Mouse (Mus musculus) midbrain, postnatal 0 days (tissue): Measurements from ENCODE around the gene Abi1. TPM values are rescaled to one million over a fixed set of nuclear protein-coding genes. Genes with fewer than 3 reads are reported as not detected.
"Not testable (repeated sequence)": the region's sequence is repeated elsewhere in the genome, so short reads cannot be mapped to it uniquely, and the experiment has no call there.

Experiments used
- ATAC-seq: fragments of 200-750 bp; cut with Nextera tagmentation; 2 replicates; pipeline ENCODE4 v1.8.0; 2017; ENCODE audit warnings: moderate number of reproducible peaks, mild to moderate bottlenecking, moderate TSS enrichment, moderate library complexity; ENCODE audit not compliant: low FRiP score
- DNase-seq: peaks from one replicate; pipeline ENCODE4 v3.0.0-alpha.2; 2015; ENCODE audit warnings: low spot score
- H3K27ac ChIP-seq: fragments of 300-500 bp; sonication (generic); 2 replicates; pipeline ENCODE4 v1.5.1; 2014; ENCODE audit warnings: low read depth, mild to moderate bottlenecking, low read length, mixed read lengths
- H3K27me3 ChIP-seq: fragments of 300-500 bp; sonication (generic); 2 replicates; pipeline ENCODE4 v1.6.1; 2014; ENCODE audit warnings: low read length, control low read depth, mixed read lengths; ENCODE audit not compliant: insufficient read depth
- H3K36me3 ChIP-seq: fragments of 300-500 bp; sonication (generic); 2 replicates; pipeline ENCODE4 v1.6.1; 2014; ENCODE audit warnings: low read length, control low read depth, mixed read lengths; ENCODE audit not compliant: insufficient read depth
- H3K4me1 ChIP-seq: fragments of 300-500 bp; sonication (generic); 2 replicates; pipeline ENCODE4 v1.6.1; 2014; ENCODE audit warnings: mild to moderate bottlenecking, control low read depth, antibody characterized with exemption, low read length, mixed read lengths; ENCODE audit not compliant: insufficient read depth
- H3K4me2 ChIP-seq: fragments of 300-500 bp; sonication (generic); 2 replicates; pipeline ENCODE4 v1.6.1; 2014; ENCODE audit warnings: low read depth, mild to moderate bottlenecking, low read length, mixed read lengths; ENCODE audit not compliant: poor library complexity, severe bottlenecking
- H3K4me3 ChIP-seq: fragments of 300-500 bp; sonication (generic); 2 replicates; pipeline ENCODE4 v1.5.1; 2014; ENCODE audit warnings: low read depth, mild to moderate bottlenecking, low read length, moderate library complexity
- H3K9ac ChIP-seq: fragments of 300-500 bp; sonication (generic); replicated peaks from 2 replicates; pipeline ENCODE4 v1.6.1; 2014; ENCODE audit warnings: mild to moderate bottlenecking, low read length, moderate library complexity, mixed read lengths; ENCODE audit not compliant: poor library complexity, severe bottlenecking
- H3K9me3 ChIP-seq: fragments of 300-500 bp; sonication (generic); 2 replicates; pipeline ENCODE4 v1.6.1; 2016; ENCODE audit warnings: low read length, control low read depth
- CTCF ChIP-seq: IDR thresholded peaks from 2 replicates; pipeline ENCODE4 v1.5.1; 2016; ENCODE audit warnings: antibody characterized with exemption, mild to moderate bottlenecking
- WGBS: fragments of 180-500 bp; shearing (Covaris S2); extraction: QIAGEN DNeasy Blood & Tissue Kit; methylation state at CpG from one replicate; pipeline ENCODE4 v1.1.7; 2014; 5-methylcytosine and 5-hydroxymethylcytosine counted together
- polyA plus RNA-seq: library from polyadenylated mRNA; unstranded; fragments of >200 nt; fragmentation: Nextera tagmentation; extraction: Ambion mirVana; gene quantifications from 2 replicates; pipeline ENCODE4 v1.2.1, GENCODE M21; 2015
- total RNA-seq: library from RNA; depleted of rRNA; stranded (reverse); fragments of >200 nt; gene quantifications from 2 replicates; pipeline ENCODE4 v1.2.3, GENCODE M21; 2014

Abi1 gene
- total and polyA plus RNA-seq, 2 experiments from 2014 or later = 68.6 to 206 TPM

DNA sequence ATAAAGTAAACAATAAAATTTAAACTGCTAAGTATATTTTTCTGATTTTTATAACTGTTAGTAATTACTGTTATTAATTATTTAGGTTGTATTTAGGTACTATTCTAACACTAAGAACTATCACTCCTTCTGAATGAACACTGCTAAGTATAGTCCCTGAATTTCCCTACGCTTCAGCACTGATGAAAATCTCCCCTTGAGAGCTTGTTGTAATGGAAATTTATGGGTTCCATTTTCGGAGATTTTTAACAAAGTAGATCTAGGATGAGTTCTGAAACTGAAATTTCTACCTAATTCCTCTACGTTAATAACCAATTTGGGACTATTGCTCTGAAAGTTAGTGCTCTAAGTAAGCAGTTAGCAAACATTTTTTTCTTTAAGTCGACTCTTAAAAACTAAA, 85.8 kb downstream of the Abi1 start:
- Histone ChIP-seq H3K4me3 (no peak overlapping the region), H3K36me3 (no peaks in the 10 kb centered on the region), H3K9me3 (no peaks in the 10 kb centered on the region), H3K9ac (no peak overlapping the region), H3K4me1 (no peaks in the 10 kb centered on the region), H3K27ac (no peak overlapping the region), H3K4me2 (no peak overlapping the region), H3K27me3 (no peaks in the 10 kb centered on the region)
- ATAC-seq (no peak), DNase-seq (no peak)
- TF ChIP-seq CTCF = no peak
- whole genome bisulfite sequencing = 81% methylated on average over 4 of the region's 4 CpGs

- ATAC-seq (no peak), DNase-seq (no peak)
- Histone ChIP-seq H3K9ac (no peak overlapping the region), H3K36me3 (0 out of 2 replicates have a peak, but pooled peaks cover 2% of the 10 kb centered on the region), H3K9me3 (no peaks in the 10 kb centered on the region), H3K4me1 (no peaks in the 10 kb centered on the region), H3K27me3 (no peaks in the 10 kb centered on the region), H3K27ac (no peak overlapping the region), H3K4me3 (no peak overlapping the region), H3K4me2 (no peak overlapping the region)
- no peak for TF ChIP-seq CTCF
- 50% methylated on average over 4 of the region's 4 CpGs for WGBS
Observed at GRCm38 (mm10) chr2:22949956-22950355, 90.1 kb downstream of the Abi1 start.

- Histone ChIP-seq H3K4me1 (no peaks in the 10 kb centered on the region), H3K36me3 (peaks cover 16% of the 10 kb centered on the region), H3K9me3 (no peaks in the 10 kb centered on the region), H3K4me2 (no peak overlapping the region), H3K4me3 (no peak overlapping the region), H3K9ac (no peak overlapping the region), H3K27me3 (no peaks in the 10 kb centered on the region), H3K27ac (no peak overlapping the region)
- ATAC-seq (no peak), DNase-seq (no peak)
- WGBS = 67% methylated on average over 1 of the region's 1 CpGs
- no peak for TF ChIP-seq CTCF
Observed at GRCm38 (mm10) chr2:22933556-22933955, 106.5 kb downstream of the Abi1 start.

- TF ChIP-seq CTCF = no peak
- Histone ChIP-seq H3K36me3 (peaks cover 20% of the 10 kb centered on the region), H3K9me3 (no peaks in the 10 kb centered on the region), H3K27me3 (no peaks in the 10 kb centered on the region), H3K9ac (no peak overlapping the region), H3K27ac (no peak overlapping the region), H3K4me2 (no peak overlapping the region), H3K4me1 (no peaks in the 10 kb centered on the region), H3K4me3 (no peak overlapping the region)
- ATAC-seq (no peak), DNase-seq (no peak)
- WGBS = 44% methylated on average over 2 of the region's 2 CpGs
Observed at GRCm38 (mm10) chr2:22928259-22928658, 111.8 kb downstream of the Abi1 start.

GRCm38 (mm10) chr2:22925911-22926310, 114.1 kb downstream of the Abi1 start:
- peaks cover 20% of the 10 kb centered on the region for H3K36me3 ChIP-seq
- DNase-seq, H3K27ac ChIP-seq, ATAC-seq, H3K9me3 ChIP-seq, H3K27me3 ChIP-seq, H3K9ac ChIP-seq, H3K4me3 ChIP-seq, H3K4me1 ChIP-seq, H3K4me2 ChIP-seq: not testable (repeated sequence)
- WGBS = 97% methylated on average over 2 of the region's 3 CpGs

- 91% methylated on average over 2 of the region's 2 CpGs for WGBS
Observed at GRCm38 (mm10) chr2:22918651-22919050, 121.4 kb downstream of the Abi1 start.

More at GRCm38 (mm10) chr2:22918651-22919050, 121.4 kb downstream of the Abi1 start:
- no peak overlapping the region for H3K27ac ChIP-seq
- H3K27me3 ChIP-seq = no peaks in the 10 kb centered on the region
- no peaks in the 10 kb centered on the region for H3K4me1 ChIP-seq
- H3K4me3 ChIP-seq = no peak overlapping the region
- no peak for TF ChIP-seq CTCF
- H3K9me3 ChIP-seq = no peaks in the 10 kb centered on the region
- ATAC-seq (no peak), DNase-seq (no peak)
- H3K9ac ChIP-seq = no peak overlapping the region
- H3K36me3 ChIP-seq = peaks cover 34% of the 10 kb centered on the region
- H3K4me2 ChIP-seq = no peak overlapping the region
